Mouse (Mus musculus) liver, embryonic 11.5 days (tissue): Measurements from ENCODE around the gene Bche. TPM values are rescaled to one million over a fixed set of nuclear protein-coding genes. Genes with fewer than 3 reads are reported as not detected.

Source experiments
- ATAC-seq: fragments of 200-750 bp; cut with Nextera tagmentation; replicated peaks from 2 replicates; pipeline ENCODE4 v1.8.0; 2017; ENCODE audit warnings: moderate number of reproducible peaks, mild to moderate bottlenecking, moderate TSS enrichment, moderate library complexity; ENCODE audit not compliant: low FRiP score
- DNase-seq: peaks from one replicate; pipeline ENCODE4 v3.0.0-alpha.2; 2017; ENCODE audit warnings: low spot score
- H3K27ac ChIP-seq: fragments of 300-500 bp; sonication (generic); 2 replicates; pipeline ENCODE4 v1.5.1; 2014; ENCODE audit warnings: mild to moderate bottlenecking, low read depth, low read length, control low read depth
- H3K27me3 ChIP-seq: fragments of 300-500 bp; sonication (generic); replicated peaks from 2 replicates; pipeline ENCODE4 v1.6.1; 2014; ENCODE audit warnings: low read length, mixed read lengths; ENCODE audit not compliant: control insufficient read depth, insufficient read depth
- H3K36me3 ChIP-seq: fragments of 300-500 bp; sonication (generic); 2 replicates; pipeline ENCODE4 v1.6.1; 2014; ENCODE audit warnings: mild to moderate bottlenecking, low read length, moderate library complexity, mixed read lengths; ENCODE audit not compliant: control insufficient read depth, insufficient read depth
- H3K4me1 ChIP-seq: fragments of 300-500 bp; sonication (generic); replicated peaks from 2 replicates; pipeline ENCODE4 v1.6.1; 2014; ENCODE audit warnings: low read length, mixed read lengths; ENCODE audit not compliant: control insufficient read depth, insufficient read depth
- H3K4me2 ChIP-seq: fragments of 300-500 bp; sonication (generic); 2 replicates; pipeline ENCODE4 v1.6.1; 2014; ENCODE audit warnings: mild to moderate bottlenecking, control low read depth, moderate library complexity
- H3K4me3 ChIP-seq: fragments of 300-500 bp; sonication (generic); 2 replicates; pipeline ENCODE4 v1.5.1; 2014; ENCODE audit warnings: low read depth, low read length, control low read depth
- H3K9ac ChIP-seq: fragments of 300-500 bp; sonication (generic); 2 replicates; pipeline ENCODE4 v1.6.1; 2014; ENCODE audit warnings: low read depth, low read length, control low read depth
- H3K9me3 ChIP-seq: fragments of 300-500 bp; sonication (generic); 2 replicates; pipeline ENCODE4 v1.6.1; 2016; ENCODE audit warnings: low read length, inconsistent platforms, mixed read lengths; ENCODE audit not compliant: control insufficient read depth
- WGBS: fragments of 180-500 bp; shearing (Covaris S2); extraction: QIAGEN DNeasy Blood & Tissue Kit; methylation state at CpG from one replicate; pipeline ENCODE4 v1.1.7; 2014; 5-methylcytosine and 5-hydroxymethylcytosine counted together
- polyA plus RNA-seq: library from polyadenylated mRNA; unstranded; fragments of >200 nt; fragmentation: Nextera tagmentation; extraction: Ambion mirVana; gene quantifications from 2 replicates; pipeline ENCODE4 v1.2.1, GENCODE M21; 2014

Bche gene
- polyA plus RNA-seq, result 11.4 and 14.6 TPM in 2 replicates

DNA sequence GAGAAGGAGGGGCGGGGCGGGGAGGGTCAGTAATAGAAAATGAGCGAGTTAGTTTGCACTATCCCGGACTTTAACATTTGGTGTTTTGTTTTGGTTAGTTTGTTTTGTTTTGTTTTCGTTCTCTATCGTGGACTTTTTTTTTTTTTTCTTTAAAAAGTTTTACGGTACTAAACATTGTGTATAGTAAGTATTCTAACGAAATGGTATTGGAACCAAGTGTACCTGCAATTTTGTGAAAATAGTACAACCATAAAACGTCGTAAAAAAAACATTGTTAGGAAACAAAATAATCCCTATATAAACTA is at the start of gene Bche:
Gene Bche, minus strand, starts transcription at position 6 of the 305 bp plus-strand sequence.
- Histone ChIP-seq H3K4me3 (peak within 1 kb of the TSS; percentile 40), H3K4me2 (peak within 1 kb of the TSS; percentile 62), H3K4me1 (no peaks in the 10 kb centered on the region), H3K36me3 (no peaks in the 10 kb centered on the region), H3K9me3 (no peaks in the 10 kb centered on the region), H3K27ac (peak within 1 kb of the TSS; percentile 52), H3K27me3 (no peaks in the 10 kb centered on the region), H3K9ac (0 out of 2 replicates have a peak within 1 kb of the TSS, but pooled peaks have one; percentile 40)
- no peak for DNase-seq
- no peak for ATAC-seq
- 20% methylated on average over 10 of the region's 10 CpGs for WGBS

DNA sequence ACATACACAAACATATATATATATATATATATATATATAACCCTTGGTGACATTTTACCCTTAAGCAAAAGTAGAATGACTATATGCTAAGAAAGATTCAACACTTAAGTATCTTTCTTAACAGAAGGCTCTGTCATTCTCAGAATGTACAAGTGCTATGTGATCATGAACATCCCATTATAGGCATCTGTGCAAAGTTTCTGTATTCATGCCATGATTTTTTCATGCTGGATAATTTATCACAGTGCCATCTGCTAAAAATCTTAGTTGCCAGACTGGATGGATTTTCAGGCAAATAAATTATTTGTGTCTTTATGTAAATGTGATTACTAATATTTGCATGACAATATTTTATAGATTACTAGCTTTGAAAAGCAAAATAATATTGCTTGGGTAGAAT is 33.8 kb upstream of the Bche start:
- Histone ChIP-seq H3K36me3 (no peaks in the 10 kb centered on the region), H3K4me3 (no peak overlapping the region), H3K4me1 (no peaks in the 10 kb centered on the region), H3K9ac (no peak overlapping the region), H3K4me2 (no peak overlapping the region), H3K27ac (no peak overlapping the region), H3K27me3 (no peaks in the 10 kb centered on the region), H3K9me3 (no peaks in the 10 kb centered on the region)
- DNase-seq (no peak), ATAC-seq (no peak)

DNA sequence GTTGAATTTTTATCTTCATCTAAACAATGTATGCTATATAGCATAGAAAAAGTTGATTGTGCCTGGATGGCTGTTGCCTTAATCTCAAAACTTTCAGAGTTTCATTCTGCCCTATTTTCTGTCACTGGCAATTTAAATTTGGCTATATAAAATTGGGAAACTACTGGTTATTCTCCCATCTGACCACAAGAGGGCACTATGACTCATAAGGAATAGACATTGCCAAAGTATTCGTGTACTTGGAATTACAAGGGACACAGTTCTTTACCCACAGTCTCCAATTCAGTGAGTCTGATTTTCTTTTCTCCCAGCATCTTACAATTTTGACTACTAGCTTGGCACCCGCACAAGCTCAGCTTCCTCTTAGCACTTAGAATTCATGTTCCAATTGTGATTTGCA is 23.5 kb upstream of the Bche start:
- 56% methylated on average over 2 of the region's 2 CpGs for WGBS
- H3K9me3 ChIP-seq, result no peaks in the 10 kb centered on the region
- H3K36me3 ChIP-seq, result no peaks in the 10 kb centered on the region
- no peak overlapping the region for H3K4me2 ChIP-seq
- no peak overlapping the region for H3K27ac ChIP-seq
- no peaks in the 10 kb centered on the region for H3K27me3 ChIP-seq
- H3K4me1 ChIP-seq, result no peaks in the 10 kb centered on the region
- DNase-seq (no peak), ATAC-seq (no peak)
- H3K4me3 ChIP-seq, result no peak overlapping the region
- no peak overlapping the region for H3K9ac ChIP-seq

DNA sequence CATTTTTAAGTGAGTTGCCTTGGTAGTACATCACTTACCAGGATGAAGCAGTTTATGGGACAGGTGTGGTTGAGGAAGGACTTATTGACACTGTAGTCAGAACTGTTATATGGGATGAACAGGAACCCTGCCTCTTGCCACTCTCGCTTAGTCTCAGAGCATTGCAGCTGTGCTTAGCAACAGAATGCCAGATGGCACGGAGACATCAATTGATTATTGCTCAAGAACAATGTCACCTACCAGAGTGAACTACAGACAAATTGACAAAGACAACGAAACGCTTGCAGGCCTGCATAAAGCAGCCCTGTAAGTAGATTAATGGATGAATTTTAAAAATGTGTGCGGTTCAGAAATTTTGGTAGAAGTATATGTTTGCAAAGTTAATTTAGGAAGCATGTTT is 21.3 kb upstream of the Bche start:
- no peak overlapping the region for H3K4me2 ChIP-seq
- no peak overlapping the region for H3K4me3 ChIP-seq
- no peak overlapping the region for H3K27ac ChIP-seq
- ATAC-seq, result no peak
- H3K27me3 ChIP-seq, result no peaks in the 10 kb centered on the region
- H3K9ac ChIP-seq, result no peak overlapping the region
- H3K9me3 ChIP-seq, result no peaks in the 10 kb centered on the region
- H3K36me3 ChIP-seq, result no peaks in the 10 kb centered on the region
- no peaks in the 10 kb centered on the region for H3K4me1 ChIP-seq
- 74% methylated on average over 5 of the region's 5 CpGs for whole genome bisulfite sequencing
- DNase-seq, result no peak

DNA sequence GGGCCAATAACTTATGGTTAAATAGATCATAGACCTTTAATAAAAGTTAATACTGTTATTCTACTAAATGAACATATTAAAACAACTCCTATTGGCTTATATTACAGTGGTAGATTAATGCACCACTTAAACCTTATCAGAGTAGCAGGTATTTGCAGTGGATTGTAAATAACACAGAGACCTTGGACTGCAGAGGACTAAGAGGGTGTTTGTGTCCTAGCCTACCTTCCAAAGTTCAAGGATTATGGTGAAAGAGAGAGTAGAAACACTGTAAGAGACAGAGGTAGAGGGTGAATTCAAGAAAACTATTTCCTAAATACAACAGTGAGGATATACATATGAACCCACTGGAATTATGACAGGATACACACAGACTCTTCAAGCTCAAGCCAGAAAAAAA is 17.5 kb upstream of the Bche start:
- DNase-seq, result no peak
- Histone ChIP-seq H3K4me2 (no peak overlapping the region), H3K4me1 (no peaks in the 10 kb centered on the region), H3K27ac (no peak overlapping the region), H3K9me3 (no peaks in the 10 kb centered on the region), H3K9ac (no peak overlapping the region), H3K4me3 (no peak overlapping the region), H3K36me3 (no peaks in the 10 kb centered on the region), H3K27me3 (no peaks in the 10 kb centered on the region)
- ATAC-seq, result 0 out of 2 replicates have a peak, but pooled peaks have one; percentile 39

DNA sequence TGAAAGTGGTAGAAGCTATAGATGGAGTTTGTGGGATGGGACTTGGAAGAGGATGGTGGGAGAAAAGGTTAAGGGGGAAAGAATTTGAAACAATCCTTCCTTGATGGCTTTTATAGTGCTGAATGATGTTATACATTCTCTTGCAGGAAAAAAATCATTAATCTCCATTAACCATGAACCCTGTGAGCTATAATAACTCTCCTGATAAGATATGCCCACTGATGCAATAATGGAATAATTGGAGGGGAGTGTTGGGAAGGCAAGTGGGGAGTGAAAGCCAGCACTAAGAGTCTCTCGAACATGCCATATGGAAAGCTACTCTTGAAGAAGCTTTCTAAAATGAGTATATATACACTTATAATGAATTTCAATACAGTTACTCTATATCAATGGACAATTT is 16.7 kb upstream of the Bche start:
- 79% methylated on average over 1 of the region's 1 CpGs for WGBS

DNA sequence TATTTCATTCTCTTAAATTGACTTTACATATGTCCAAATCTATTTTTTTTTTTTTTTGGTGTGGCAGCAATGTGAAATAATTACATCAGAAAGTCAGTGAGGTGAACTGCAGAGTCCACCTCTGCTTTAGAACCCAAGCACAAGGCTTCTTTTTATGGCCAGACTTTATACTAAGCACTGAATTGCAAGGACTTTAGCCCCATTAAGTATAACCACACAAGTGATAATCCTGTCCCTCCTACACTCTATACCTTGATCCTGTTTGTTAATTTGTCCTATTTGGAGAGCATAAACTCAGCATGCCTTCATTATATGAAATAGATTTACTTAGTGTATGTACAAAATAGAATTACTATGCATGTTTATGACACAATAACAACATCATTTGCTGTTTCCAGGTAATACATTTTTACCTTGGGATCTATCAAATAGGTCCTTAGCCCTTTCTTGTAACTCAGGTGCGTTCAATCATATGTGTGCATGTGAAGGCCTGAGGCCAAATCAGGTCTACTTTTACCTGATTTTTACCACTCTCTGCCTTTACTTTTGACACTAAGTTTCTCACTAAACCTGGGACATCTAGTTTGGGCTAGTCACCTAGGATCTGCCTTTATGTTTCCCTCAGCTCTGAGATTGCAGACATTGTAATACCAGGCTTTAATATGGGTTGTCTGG is 9.5 kb upstream of the Bche start:
- WGBS, result 94% methylated on average over 1 of the region's 1 CpGs
- no peak overlapping the region for H3K4me3 ChIP-seq
- no peak overlapping the region for H3K9ac ChIP-seq
- H3K4me1 ChIP-seq, result no peaks in the 10 kb centered on the region
- ATAC-seq, result no peak
- H3K36me3 ChIP-seq, result no peaks in the 10 kb centered on the region
- no peak for DNase-seq
- no peaks in the 10 kb centered on the region for H3K9me3 ChIP-seq
- H3K4me2 ChIP-seq, result no peak overlapping the region
- no peaks in the 10 kb centered on the region for H3K27me3 ChIP-seq
- no peak overlapping the region for H3K27ac ChIP-seq

More for the DNA sequence above, 16.7 kb upstream of the Bche start:
- H3K27me3 ChIP-seq, result no peaks in the 10 kb centered on the region
- H3K4me1 ChIP-seq, result no peaks in the 10 kb centered on the region
- H3K36me3 ChIP-seq, result no peaks in the 10 kb centered on the region
- no peak overlapping the region for H3K9ac ChIP-seq
- H3K9me3 ChIP-seq, result no peaks in the 10 kb centered on the region
- H3K4me3 ChIP-seq, result no peak overlapping the region
- DNase-seq, result no peak
- H3K27ac ChIP-seq, result no peak overlapping the region
- no peak overlapping the region for H3K4me2 ChIP-seq
- ATAC-seq, result no peak

DNA sequence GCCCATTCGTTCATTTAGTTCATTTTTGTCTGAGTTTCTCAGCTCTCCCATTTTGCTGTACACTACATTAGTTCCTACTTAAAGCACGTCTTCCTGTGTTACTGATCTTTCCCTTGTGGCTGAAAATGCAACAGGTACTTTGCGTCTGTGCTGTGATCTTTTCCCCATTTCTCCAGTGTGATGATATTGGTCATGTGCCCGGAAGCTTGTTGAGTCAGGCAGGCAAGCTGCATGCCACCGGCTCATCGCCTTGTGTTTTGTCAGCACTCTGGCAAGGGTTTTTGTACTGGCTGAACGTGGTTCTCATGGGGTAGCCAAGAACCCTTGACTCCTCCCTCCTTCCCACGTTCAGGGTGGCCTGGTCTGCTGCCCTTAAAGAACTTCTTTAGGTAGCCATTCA is 1.7 kb upstream of the Bche start:
- no peaks in the 10 kb centered on the region for H3K4me1 ChIP-seq
- 78% methylated on average over 8 of the region's 8 CpGs for WGBS
- no peak overlapping the region for H3K4me3 ChIP-seq
- no peak overlapping the region for H3K4me2 ChIP-seq
- H3K27ac ChIP-seq, result no peak overlapping the region
- H3K36me3 ChIP-seq, result no peaks in the 10 kb centered on the region
- ATAC-seq (no peak), DNase-seq (no peak)
- no peak overlapping the region for H3K9ac ChIP-seq
- H3K27me3 ChIP-seq, result no peaks in the 10 kb centered on the region
- H3K9me3 ChIP-seq, result no peaks in the 10 kb centered on the region
